Mouse (Mus musculus) heart, embryonic 14.5 days (tissue): ENCODE measurements around the gene Adat3. TPM values are rescaled to one million over a fixed set of nuclear protein-coding genes. Genes with fewer than 3 reads are reported as not detected.

Experiments used
- ATAC-seq: fragments of 200-750 bp; cut with Nextera tagmentation; 2 replicates; pipeline ENCODE4 v1.8.0; 2017; ENCODE audit warnings: low read depth, moderate TSS enrichment; ENCODE audit not compliant: insufficient number of reproducible peaks, insufficient read depth, low FRiP score
- H3K27ac ChIP-seq, 2 experiments: fragments of 200-500 bp in 1 of 2; fragments of 300-500 bp in 1 of 2; sonication (generic) in 1 of 2; replicated peaks in 1 of 2; 2 replicates each; pipeline ENCODE4 v1.5.1; 2012 to 2014; ENCODE audit warnings: low read depth in 2 of 2, low read length in 2 of 2, control low read depth in 1 of 2, mild to moderate bottlenecking in 1 of 2, mixed read lengths in 1 of 2; ENCODE audit not compliant: control insufficient read depth in 1 of 2, insufficient read depth in 1 of 2
- H3K27me3 ChIP-seq: fragments of 300-500 bp; sonication (generic); 2 replicates; pipeline ENCODE4 v1.6.1; 2014; ENCODE audit warnings: mild to moderate bottlenecking, low read length, control low read depth; ENCODE audit not compliant: control insufficient read depth, insufficient read depth
- H3K36me3 ChIP-seq: fragments of 300-500 bp; sonication (generic); 2 replicates; pipeline ENCODE4 v1.6.1; 2014; ENCODE audit warnings: mild to moderate bottlenecking, control low read depth, low read length, mixed read lengths; ENCODE audit not compliant: control insufficient read depth, insufficient read depth
- H3K4me1 ChIP-seq, 2 experiments: fragments of 200-500 bp in 1 of 2; fragments of 300-500 bp in 1 of 2; sonication (generic) in 1 of 2; 2 replicates each; pipeline ENCODE4 v1.6.1; 2012 to 2014; ENCODE audit warnings: low read length in 2 of 2, control low read depth in 1 of 2, mixed read lengths in 1 of 2; ENCODE audit not compliant: control insufficient read depth in 2 of 2, insufficient read depth in 2 of 2
- H3K4me2 ChIP-seq: fragments of 300-500 bp; sonication (generic); 2 replicates; pipeline ENCODE4 v1.6.1; 2014; ENCODE audit warnings: mild to moderate bottlenecking, low read length
- H3K4me3 ChIP-seq, 2 experiments: fragments of 200-500 bp in 1 of 2; fragments of 300-500 bp in 1 of 2; sonication (generic) in 1 of 2; 2 replicates each; pipeline ENCODE4 v1.5.1; 2012 to 2014; ENCODE audit warnings: low read length in 2 of 2, mild to moderate bottlenecking in 2 of 2, control low read depth in 1 of 2, low read depth in 1 of 2, moderate library complexity in 1 of 2; ENCODE audit not compliant: control insufficient read depth in 1 of 2, insufficient read depth in 1 of 2
- H3K9ac ChIP-seq: fragments of 300-500 bp; sonication (generic); 2 replicates; pipeline ENCODE4 v1.6.1; 2014; ENCODE audit warnings: mild to moderate bottlenecking, low read length
- H3K9me3 ChIP-seq: fragments of 300-500 bp; sonication (generic); 2 replicates; pipeline ENCODE4 v1.6.1; 2016; ENCODE audit warnings: low read length, control low read depth; ENCODE audit not compliant: control insufficient read depth
- WGBS: fragments of 180-500 bp; shearing (Covaris S2); extraction: QIAGEN DNeasy Blood & Tissue Kit; methylation state at CpG from one replicate; pipeline ENCODE4 v1.1.7; 2014; 5-methylcytosine and 5-hydroxymethylcytosine counted together
- polyA plus RNA-seq: library from polyadenylated mRNA; unstranded; fragments of >200 nt; fragmentation: Nextera tagmentation; extraction: Ambion mirVana; gene quantifications from 2 replicates; pipeline ENCODE4 v1.2.1, GENCODE M21; 2014

The Adat3 gene
- polyA plus RNA-seq, 1 experiment from 2014 or later: 2.6 TPM

DNA sequence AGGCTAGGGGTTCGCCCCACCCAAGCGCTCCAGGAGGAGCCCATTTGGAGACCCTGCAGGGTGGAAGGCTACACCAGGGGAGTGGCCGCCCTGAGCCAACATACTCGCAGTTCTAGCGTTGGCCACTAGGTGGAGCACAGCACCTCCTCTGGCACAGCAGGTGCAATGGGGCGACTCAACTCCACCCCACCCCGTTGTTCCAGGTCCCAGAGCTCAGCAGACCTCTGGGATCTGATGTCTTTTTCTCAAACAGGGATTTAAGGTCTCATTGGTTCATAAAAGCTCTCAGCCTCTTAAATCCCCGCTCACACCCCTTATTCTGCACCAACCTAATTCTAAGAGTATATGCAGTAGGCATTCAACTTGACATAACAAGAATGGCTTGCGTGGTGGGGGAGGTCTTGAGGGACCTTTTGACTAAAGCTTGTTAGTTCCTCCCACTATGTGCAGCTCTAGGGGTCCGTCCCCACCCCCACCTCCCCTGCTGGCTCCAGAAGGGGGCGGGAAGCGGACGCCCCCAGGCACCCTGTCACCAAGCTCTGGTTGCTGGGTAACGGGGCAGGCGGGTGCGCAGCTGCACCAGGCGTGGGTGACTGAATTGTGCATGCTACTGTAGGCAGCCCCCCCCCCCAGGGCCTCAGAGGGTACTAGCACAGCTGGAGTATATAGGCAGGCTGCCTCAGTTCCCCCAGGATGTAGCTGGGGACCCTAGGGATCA, 36.1 kb upstream of the Adat3 start:
- peaks cover 19% of the 10 kb centered on the region; the same call in 1 of the 2 replicates for H3K36me3 ChIP-seq
- H3K4me3 ChIP-seq: no peak overlapping the region
- H3K4me2 ChIP-seq: no peak overlapping the region
- H3K4me1 ChIP-seq: peaks cover 18 to 36% of the 10 kb centered on the region in 2 experiments
- 0 out of 2 replicates have a peak, but pooled peaks have one; percentile 12 for ATAC-seq
- no peaks in the 10 kb centered on the region for H3K9me3 ChIP-seq
- H3K27me3 ChIP-seq: no peaks in the 10 kb centered on the region
- WGBS: 32% methylated on average over 17 of the region's 17 CpGs
- H3K9ac ChIP-seq: no peak overlapping the region
- no peak overlapping the region for H3K27ac ChIP-seq

DNA sequence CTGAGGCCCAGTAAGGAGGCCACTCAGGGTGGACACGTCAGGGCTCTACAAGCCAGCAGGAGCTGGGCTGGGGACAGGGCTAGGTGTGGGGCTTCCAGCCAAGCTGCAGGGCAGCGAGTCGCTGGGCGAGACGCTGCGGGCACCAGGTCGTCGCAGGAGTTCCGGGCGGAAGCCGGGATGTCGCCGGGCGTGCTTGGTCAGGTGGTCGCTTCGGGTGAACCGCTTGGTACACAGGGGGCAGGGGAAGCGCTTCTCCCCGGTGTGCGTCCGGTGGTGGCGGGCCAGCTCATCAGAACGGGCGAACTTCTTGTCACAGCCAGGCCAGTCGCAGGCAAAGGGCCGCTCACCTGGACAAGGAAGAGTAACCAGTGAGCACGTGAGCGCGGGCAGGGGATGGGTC, 33.8 kb upstream of the Adat3 start:
- Histone ChIP-seq H3K4me2 (no peak overlapping the region), H3K27me3 (no peaks in the 10 kb centered on the region), H3K4me1 (peaks cover 24 to 47% of the 10 kb centered on the region in 2 experiments), H3K9me3 (no peaks in the 10 kb centered on the region), H3K27ac (no peak overlapping the region), H3K9ac (no peak overlapping the region), H3K36me3 (peaks cover 19% of the 10 kb centered on the region; the same call in 1 of the 2 replicates), H3K4me3 (no peak overlapping the region)
- ATAC-seq: no peak
- WGBS: 97% methylated on average over 29 of the region's 29 CpGs

DNA sequence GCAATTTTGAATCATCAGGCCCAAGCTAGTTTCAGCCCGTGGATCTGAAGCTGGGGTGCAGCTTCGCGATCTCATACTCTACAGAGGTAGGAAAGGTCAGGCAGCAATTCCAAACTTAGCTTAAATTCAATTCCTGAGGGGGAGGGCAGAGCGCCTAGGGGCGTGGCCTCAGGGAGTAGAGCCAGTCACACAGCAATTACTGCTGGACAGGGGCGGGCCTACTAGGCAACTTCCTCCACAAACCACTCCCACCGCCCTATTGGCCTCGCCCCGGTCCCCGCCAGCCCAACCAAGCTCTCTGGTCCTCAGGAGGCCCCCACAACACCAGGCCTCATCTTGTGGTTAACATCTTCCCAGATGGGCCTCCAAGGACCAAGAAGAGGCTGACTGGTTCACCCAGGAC, 33.0 kb upstream of the Adat3 start:
- peaks cover 28 to 54% of the 10 kb centered on the region in 2 experiments for H3K4me1 ChIP-seq
- no peak overlapping the region; a peak in 1 of 4 replicates for H3K4me3 ChIP-seq
- H3K4me2 ChIP-seq: peak overlapping the region; percentile 47
- peaks cover 19% of the 10 kb centered on the region; the same call in 1 of the 2 replicates for H3K36me3 ChIP-seq
- 39% methylated on average over 10 of the region's 10 CpGs for WGBS
- H3K9me3 ChIP-seq: no peaks in the 10 kb centered on the region
- ATAC-seq: peak; percentile 45; the same call in 1 of the 2 replicates
- peak overlapping the region in 1 of 2 experiments; percentile 37; a peak in 2 of 4 replicates for H3K27ac ChIP-seq
- no peaks in the 10 kb centered on the region for H3K27me3 ChIP-seq
- peak overlapping the region; percentile 47 for H3K9ac ChIP-seq

DNA sequence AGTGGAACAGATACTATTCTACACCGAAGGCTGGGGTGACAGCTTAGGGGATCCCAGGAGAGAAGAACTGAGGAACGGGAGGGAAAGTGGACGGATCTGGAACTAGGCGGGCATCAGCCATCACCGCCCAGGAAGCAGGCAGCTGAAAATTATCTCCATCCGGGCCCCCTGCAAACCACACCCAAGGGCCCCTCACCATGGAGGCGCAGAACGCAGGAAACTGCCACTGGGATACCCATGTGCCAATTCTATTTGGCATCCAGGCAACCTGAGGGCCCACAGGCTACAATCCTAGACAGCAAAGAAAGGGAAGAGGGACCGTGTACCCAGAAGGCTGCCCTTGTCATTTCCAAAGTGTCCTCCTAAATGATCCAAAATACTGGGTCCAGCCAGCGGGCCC, 32.3 kb upstream of the Adat3 start:
- Histone ChIP-seq H3K9me3 (no peaks in the 10 kb centered on the region), H3K9ac (peak overlapping the region; percentile 47), H3K4me2 (peak overlapping the region; percentile 59), H3K27me3 (no peaks in the 10 kb centered on the region), H3K4me1 (peaks cover 30 to 60% of the 10 kb centered on the region in 2 experiments), H3K36me3 (peaks cover 19% of the 10 kb centered on the region; the same call in 1 of the 2 replicates), H3K4me3 (0 out of 4 replicates have a peak overlapping the region, but pooled peaks of 1 of the 2 experiments have one; percentile 11), H3K27ac (no peak overlapping the region)
- 85% methylated on average over 10 of the region's 10 CpGs for WGBS
- ATAC-seq: no peak

DNA sequence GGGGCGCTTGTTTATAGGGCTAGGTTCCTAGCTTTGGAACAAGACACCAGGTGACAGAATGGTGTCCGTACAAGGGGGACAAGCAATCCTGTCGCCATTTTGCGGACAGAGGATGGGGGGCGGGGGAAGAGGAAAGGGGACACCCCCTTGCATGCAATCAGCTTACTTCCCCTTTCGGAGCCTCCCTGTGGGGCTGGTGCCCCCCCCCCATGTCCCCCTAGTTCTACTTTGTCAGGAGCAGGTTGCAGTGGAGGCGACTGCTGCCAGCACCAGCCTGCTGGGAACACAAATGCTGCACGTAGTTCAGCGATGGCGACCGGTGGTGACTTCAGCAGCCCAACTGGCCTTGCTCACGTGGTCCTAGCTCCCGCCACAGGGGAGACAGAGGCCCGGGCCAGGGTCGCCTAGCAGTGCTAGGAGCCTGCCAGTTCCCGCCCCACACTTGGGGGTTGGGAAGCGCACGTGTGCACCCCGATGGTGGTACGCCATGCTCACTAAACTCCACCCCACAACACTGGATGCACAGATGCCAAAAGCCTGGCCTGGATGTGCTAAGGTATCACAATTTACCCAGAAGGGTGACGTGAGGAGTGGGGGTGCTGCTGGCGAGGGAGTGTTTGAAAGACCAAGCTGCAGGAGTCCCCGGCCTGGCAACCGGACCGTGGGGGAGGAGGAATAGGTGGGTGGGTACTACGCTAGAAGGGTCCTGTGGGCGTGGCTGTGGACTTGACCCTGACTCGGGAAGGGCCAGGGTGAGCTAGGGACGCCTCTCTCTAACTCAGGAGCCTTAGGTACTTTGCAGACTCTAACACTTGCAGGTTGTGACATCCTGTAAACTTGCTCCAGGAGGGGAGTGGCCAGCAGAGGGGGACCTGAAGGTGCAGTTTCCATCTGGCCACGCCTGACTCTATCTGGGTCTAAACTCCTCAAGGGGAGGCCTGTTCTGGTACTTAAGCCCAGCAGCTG, 31.5 kb upstream of the Adat3 start:
- Histone ChIP-seq H3K27ac (peak overlapping the region in 1 of 2 experiments; percentile 1; a peak in 1 of 4 replicates), H3K27me3 (no peaks in the 10 kb centered on the region), H3K36me3 (peaks cover 15% of the 10 kb centered on the region; the same call in 1 of the 2 replicates), H3K4me3 (peak overlapping the region; percentile 2 to 11; a peak in 2 of 4 replicates), H3K9ac (peak overlapping the region; percentile 47; the same call in 1 of the 2 replicates), H3K4me2 (peak overlapping the region; percentile 59), H3K9me3 (no peaks in the 10 kb centered on the region), H3K4me1 (peaks cover 34 to 67% of the 10 kb centered on the region in 2 experiments)
- 22% methylated on average over 30 of the region's 30 CpGs for WGBS
- ATAC-seq: no peak

DNA sequence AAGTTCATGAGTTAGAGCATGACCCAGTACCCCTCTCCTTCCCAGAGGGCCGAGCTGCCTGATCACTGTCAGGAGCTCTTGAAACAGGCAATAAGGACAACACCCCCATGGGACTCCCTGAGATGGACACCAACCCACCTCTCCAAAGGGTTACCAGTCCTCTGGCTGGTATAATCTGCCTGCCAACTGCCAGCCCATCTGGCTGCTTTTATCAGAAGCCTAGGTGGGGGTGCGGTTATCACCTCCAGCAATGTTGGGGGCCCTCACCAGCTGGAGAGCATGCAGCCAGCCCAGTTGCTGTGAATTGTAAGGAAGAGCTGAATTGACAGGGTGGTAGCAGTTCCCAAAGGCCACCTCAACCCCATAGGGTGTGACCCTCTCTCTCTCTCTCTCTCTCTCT, 30.2 kb upstream of the Adat3 start:
- 72% methylated on average over 2 of the region's 2 CpGs for WGBS
- H3K9me3 ChIP-seq: no peaks in the 10 kb centered on the region
- no peak overlapping the region for H3K4me2 ChIP-seq
- no peak overlapping the region for H3K9ac ChIP-seq
- peaks cover 12% of the 10 kb centered on the region; the same call in 1 of the 2 replicates for H3K36me3 ChIP-seq
- no peaks in the 10 kb centered on the region for H3K27me3 ChIP-seq
- ATAC-seq: no peak
- no peak overlapping the region for H3K4me3 ChIP-seq
- no peak overlapping the region for H3K27ac ChIP-seq
- peaks cover 34 to 62% of the 10 kb centered on the region in 2 experiments for H3K4me1 ChIP-seq

DNA sequence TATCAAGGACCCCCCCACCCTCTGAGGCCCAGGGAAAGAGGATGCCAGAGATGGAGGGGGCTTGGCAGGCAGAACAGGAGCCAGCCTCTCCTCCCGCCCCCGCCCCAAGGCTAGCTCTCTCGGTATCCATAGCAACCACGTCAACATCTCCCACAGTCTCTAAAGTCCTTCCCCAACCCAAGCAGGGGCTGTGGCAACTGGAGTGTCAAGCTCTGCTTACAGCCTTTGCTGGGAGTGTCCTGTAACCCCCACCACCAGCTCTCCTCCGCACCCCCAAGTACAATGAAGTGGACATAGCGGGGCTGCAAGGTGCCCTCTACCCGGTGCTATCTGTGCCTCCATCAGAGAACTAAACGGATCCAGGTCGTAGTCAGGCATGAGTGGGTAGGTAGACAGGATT, 28.7 kb upstream of the Adat3 start:
- 49% methylated on average over 9 of the region's 9 CpGs for WGBS
- H3K9ac ChIP-seq: 0 out of 2 replicates have a peak overlapping the region, but pooled peaks have one; percentile 87
- no peak overlapping the region for H3K4me2 ChIP-seq
- H3K27ac ChIP-seq: no peak overlapping the region
- peaks cover 41 to 68% of the 10 kb centered on the region in 2 experiments for H3K4me1 ChIP-seq
- H3K9me3 ChIP-seq: no peaks in the 10 kb centered on the region
- H3K4me3 ChIP-seq: no peak overlapping the region
- ATAC-seq: no peak
- H3K36me3 ChIP-seq: no peaks in the 10 kb centered on the region
- no peaks in the 10 kb centered on the region for H3K27me3 ChIP-seq
